Mouse (Mus musculus): ENCODE results near the gene Prss35. TPM values are rescaled to one million over a fixed set of nuclear protein-coding genes. Genes with fewer than 3 reads are reported as not detected.

The Prss35 gene
- 0.54 and 1.5 TPM in 2 replicates for polyA plus RNA-seq (2016; fragmentation: Nextera tagmentation; extraction: Ambion mirVana)

DNA sequence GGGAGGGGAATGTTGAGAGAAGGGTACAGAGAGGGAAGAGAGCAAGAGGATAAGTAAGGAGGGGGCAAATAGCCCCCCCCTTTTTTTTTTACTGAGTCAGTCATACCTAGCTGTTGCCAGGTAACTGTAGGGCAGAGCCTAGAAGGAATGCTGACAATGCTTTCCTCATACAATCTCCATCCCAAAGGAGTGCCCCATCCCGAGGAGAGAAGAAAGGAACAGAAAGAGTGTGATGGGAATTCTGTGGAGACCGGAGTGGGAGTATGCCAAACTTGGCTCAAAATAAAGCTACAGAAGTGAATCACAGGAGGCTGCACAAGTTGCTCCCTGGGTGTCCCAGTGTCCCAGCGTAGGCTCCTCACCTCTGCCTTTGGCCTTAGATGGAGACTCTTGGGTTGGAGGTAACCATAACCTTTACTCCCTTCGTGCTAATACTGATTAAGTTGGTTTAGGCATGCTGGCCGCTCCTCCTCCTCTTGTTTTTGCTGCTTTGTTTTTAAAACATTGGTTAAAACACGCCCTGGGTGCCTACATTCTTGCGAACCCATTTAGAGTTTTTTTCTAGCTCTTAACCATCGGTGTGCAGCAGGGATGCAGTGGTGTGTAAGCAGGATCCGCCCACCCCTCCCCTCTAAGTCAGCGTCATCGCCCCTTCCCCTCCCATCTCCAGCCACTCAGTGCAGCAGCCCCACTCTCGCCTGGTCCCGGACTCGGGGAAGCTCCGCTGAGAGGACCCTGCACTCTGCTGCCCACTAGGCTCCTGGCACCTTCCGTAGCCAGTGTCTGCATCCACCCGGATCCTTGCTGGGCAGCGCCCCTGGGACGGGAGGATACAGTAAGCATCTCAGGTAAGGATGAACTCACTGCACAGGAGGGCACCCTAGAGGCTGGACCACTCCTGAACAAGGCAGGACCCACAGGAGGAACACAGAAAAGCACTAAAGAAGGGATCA lies at the start of gene Prss35:
Gene Prss35, plus strand, starts transcription at position 691 of the 953 bp plus-strand sequence.
- H3K4me1 ChIP-seq (replicated peaks), result peaks cover 18% of the 10 kb centered on the region
- no peaks in the 10 kb centered on the region for H3K36me3 ChIP-seq
- DNase-seq (ENCODE audit: low spot score), result peak; percentile 49
- H3K9me3 ChIP-seq, result no peaks in the 10 kb centered on the region
- H3K27ac ChIP-seq, result peak within 1 kb of the TSS; percentile 50; the same call in 1 of the 2 replicates
- H3K27me3 ChIP-seq (ENCODE audit: insufficient read depth, poor library complexity, severe bottlenecking), result peaks cover 15% of the 10 kb centered on the region
- H3K4me3 ChIP-seq, result peak within 1 kb of the TSS; percentile 53
- whole genome bisulfite sequencing, result 2% methylated on average over 19 of the region's 19 CpGs

DNA sequence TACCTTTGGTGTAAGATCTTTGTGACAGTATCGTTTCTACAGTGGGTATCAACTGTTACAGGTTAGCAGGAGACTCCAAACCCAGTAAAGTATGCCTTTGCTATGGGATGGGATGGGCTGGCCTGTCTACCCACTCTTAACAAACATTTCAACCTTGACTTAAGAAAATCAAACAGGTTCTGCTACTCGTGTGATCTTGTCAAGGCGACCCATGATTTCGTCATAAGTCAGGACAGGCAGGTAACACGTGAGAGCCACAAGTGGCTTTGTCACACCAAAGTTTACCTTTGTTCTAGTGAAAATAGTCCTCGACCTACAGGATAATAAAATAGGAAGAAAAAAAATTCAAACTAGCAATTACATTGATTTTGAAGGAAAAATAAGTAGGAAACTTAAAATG lies 49.5 kb upstream of the Prss35 start:
- H3K4me3 ChIP-seq, result no peak overlapping the region
- WGBS, result 92% methylated on average over 6 of the region's 6 CpGs
- no peak overlapping the region for H3K27ac ChIP-seq
- peaks cover 3% of the 10 kb centered on the region; the same call in 1 of the 2 replicates for H3K4me1 ChIP-seq (replicated peaks)
- DNase-seq (ENCODE audit: low spot score), result no peak
- no peaks in the 10 kb centered on the region for H3K36me3 ChIP-seq
- H3K27me3 ChIP-seq (ENCODE audit: insufficient read depth, poor library complexity, severe bottlenecking), result peaks cover 16% of the 10 kb centered on the region; the same call in 1 of the 2 replicates
- H3K9me3 ChIP-seq, result no peaks in the 10 kb centered on the region

DNA sequence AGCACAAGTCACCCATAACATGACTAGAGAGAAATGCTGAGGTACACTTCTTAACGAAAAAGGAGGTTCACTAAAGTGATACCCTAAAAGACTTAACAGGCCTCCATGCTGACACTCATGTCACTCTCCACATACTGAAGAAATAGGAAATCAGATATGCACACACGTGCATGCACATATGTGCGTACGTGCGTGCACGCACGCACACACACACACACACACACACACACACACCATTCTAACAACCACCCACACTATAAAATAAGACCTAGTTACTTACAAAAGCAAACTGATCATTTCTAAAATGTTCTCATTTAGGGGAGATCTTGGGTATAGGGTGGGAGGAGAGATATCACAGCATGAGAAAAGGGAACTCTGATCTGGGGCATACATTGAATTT lies 48.8 kb upstream of the Prss35 start:
- Histone ChIP-seq H3K4me3 (no peak overlapping the region), H3K36me3 (no peaks in the 10 kb centered on the region), H3K27me3 (ENCODE audit: insufficient read depth, poor library complexity, severe bottlenecking) (peaks cover 16% of the 10 kb centered on the region; the same call in 1 of the 2 replicates), H3K9me3 (no peaks in the 10 kb centered on the region), H3K4me1 (replicated peaks) (peaks cover 3% of the 10 kb centered on the region; the same call in 1 of the 2 replicates), H3K27ac (no peak overlapping the region)
- WGBS, result 93% methylated on average over 7 of the region's 7 CpGs
- DNase-seq (ENCODE audit: low spot score), result no peak

DNA sequence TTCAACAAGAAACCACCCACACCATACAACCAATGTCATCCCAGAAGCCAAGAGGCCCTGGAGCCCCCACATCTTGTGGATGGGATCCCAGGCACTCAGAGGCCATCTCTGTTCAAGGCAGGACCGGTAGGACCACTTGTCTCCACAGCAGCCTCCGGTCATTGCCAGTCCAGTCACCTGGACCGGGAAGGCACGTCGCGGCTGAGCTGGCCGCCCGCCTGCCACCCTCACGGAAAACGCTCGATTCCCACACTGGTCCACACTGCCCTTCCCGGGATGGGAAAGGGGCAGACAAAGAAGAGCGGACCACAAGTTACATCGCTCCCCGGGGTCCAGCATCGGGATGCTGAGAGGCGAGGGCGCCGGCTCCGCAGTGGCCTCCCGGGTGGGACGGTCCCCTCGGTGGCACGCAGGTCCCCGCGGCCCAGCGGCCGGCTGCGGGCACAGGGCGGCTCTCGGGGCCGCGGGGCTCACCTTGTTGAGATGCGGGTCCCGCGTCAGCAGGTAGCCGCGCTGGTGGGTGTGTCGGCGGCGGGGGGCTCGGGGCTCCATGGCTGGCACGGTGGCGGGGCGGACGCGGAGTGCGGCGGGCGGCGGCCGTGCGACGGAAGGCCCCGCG lies 48.1 kb upstream of the Prss35 start:
- DNase-seq (ENCODE audit: low spot score), result peak; percentile 55
- Histone ChIP-seq H3K36me3 (no peaks in the 10 kb centered on the region), H3K27ac (peak overlapping the region; percentile 87), H3K4me1 (replicated peaks) (peaks cover 3% of the 10 kb centered on the region; the same call in 1 of the 2 replicates), H3K4me3 (peak overlapping the region; percentile 81), H3K9me3 (no peaks in the 10 kb centered on the region), H3K27me3 (ENCODE audit: insufficient read depth, poor library complexity, severe bottlenecking) (peaks cover 16% of the 10 kb centered on the region; the same call in 1 of the 2 replicates)
- WGBS, result 2% methylated on average over 56 of the region's 56 CpGs

DNA sequence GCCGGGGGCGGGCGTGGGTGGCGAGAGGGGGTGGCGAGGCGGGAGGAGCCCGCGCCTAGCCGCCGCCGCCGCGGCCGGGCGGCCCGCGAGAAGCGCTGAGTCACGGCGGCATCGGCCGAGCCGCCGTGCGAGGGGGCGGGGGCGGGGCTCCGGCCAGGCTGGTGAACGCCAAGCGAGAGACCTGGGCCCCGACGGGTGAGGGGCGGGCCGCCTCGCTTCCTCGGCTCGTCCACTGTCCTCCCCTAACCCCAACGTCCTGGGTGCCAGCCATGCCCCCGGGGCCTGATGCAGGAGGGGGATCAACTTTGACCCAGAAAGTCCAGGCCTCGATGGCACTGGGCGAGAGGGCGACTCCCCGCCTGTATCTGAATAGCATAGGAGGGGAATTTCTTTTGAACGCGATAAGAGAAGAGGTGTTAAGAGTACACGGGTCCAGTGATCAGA lies 47.6 kb upstream of the Prss35 start, which contains the start of gene Me1:
Gene Me1, minus strand, starts transcription at position 136 of the 444 bp plus-strand sequence.
- Histone ChIP-seq H3K4me1 (replicated peaks) (peaks cover 3% of the 10 kb centered on the region; the same call in 1 of the 2 replicates), H3K36me3 (no peaks in the 10 kb centered on the region), H3K9me3 (no peaks in the 10 kb centered on the region), H3K27ac (peak within 1 kb of the TSS; percentile 87), H3K27me3 (ENCODE audit: insufficient read depth, poor library complexity, severe bottlenecking) (peaks cover 16% of the 10 kb centered on the region; the same call in 1 of the 2 replicates), H3K4me3 (peak within 1 kb of the TSS; percentile 81)
- WGBS, result under 1% methylated on average over 46 of the region's 46 CpGs
- peak; percentile 64 for DNase-seq (ENCODE audit: low spot score)

DNA sequence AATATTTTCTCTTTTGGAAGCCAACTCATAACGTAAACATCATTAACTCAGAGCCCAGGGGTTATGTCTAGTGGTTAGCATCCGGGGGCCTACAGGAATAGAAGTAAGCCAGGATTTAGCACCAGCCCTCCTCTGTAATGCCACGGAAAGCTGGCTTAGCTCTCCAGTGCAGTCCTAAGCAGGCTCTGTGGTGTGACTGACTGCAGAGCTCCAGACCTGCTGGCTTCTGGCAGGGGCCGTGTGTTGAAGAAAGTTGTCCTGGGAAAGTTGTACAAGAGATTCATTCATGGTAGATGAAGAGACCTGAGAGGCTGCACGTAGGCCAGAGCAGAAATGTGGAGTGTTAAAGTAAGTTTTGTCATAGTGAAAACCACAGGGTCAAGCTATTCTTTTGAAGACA lies 42.2 kb upstream of the Prss35 start:
- no peak overlapping the region for H3K27ac ChIP-seq
- H3K36me3 ChIP-seq, result no peaks in the 10 kb centered on the region
- no peaks in the 10 kb centered on the region for H3K9me3 ChIP-seq
- DNase-seq (ENCODE audit: low spot score), result no peak
- H3K27me3 ChIP-seq (ENCODE audit: insufficient read depth, poor library complexity, severe bottlenecking), result peaks cover 9% of the 10 kb centered on the region; the same call in 1 of the 2 replicates
- H3K4me3 ChIP-seq, result no peak overlapping the region
- H3K4me1 ChIP-seq (replicated peaks), result no peaks in the 10 kb centered on the region
- WGBS, result 39% methylated on average over 5 of the region's 5 CpGs

DNA sequence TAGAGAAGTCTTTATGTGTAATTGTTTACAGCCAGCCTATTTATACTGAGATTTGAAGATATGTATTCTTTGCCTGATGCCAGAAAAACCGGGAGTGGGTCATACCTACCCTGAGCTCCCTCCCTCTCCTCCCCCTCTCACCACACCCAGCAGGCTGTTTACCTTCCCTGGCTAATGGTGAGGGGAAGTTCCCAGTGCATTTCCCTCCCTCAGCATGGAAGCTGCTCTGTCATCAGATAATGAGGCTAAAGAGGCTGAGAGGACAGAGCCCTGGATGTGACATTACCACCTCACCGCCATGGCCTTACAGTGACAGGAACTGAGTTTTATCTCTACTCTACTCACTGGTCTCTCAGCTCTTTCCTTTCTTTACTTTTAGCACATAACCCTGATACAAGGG lies 41.6 kb upstream of the Prss35 start:
- no peak for DNase-seq (ENCODE audit: low spot score)
- no peak overlapping the region for H3K4me3 ChIP-seq
- no peaks in the 10 kb centered on the region for H3K36me3 ChIP-seq
- no peak overlapping the region for H3K27ac ChIP-seq
- H3K4me1 ChIP-seq (replicated peaks), result no peaks in the 10 kb centered on the region
- WGBS, result 25% methylated on average over 2 of the region's 2 CpGs
- H3K9me3 ChIP-seq, result no peaks in the 10 kb centered on the region
- peaks cover 5% of the 10 kb centered on the region; the same call in 1 of the 2 replicates for H3K27me3 ChIP-seq (ENCODE audit: insufficient read depth, poor library complexity, severe bottlenecking)

DNA sequence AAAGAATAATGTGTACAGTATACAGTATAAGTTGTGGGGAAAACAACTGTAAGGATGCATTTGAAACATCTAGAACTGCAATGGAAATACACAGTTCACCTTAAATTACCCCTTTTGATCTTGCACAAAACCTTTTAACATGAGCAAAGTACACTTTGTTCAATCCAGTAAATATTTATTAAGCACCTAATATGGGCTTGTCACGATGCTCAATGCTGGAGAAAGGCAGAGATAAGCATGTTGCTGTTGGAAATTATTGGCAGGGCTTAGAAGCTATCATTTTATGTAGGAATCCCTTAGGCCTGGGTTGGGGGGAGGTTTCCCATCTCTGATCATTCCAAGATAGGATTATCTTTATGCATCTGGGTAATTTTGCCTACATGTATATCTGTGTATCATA lies 36.0 kb upstream of the Prss35 start:
- Histone ChIP-seq H3K27me3 (ENCODE audit: insufficient read depth, poor library complexity, severe bottlenecking) (no peaks in the 10 kb centered on the region), H3K4me3 (no peak overlapping the region), H3K36me3 (no peaks in the 10 kb centered on the region), H3K27ac (no peak overlapping the region), H3K9me3 (no peaks in the 10 kb centered on the region), H3K4me1 (replicated peaks) (no peaks in the 10 kb centered on the region)
- WGBS, result 69% methylated on average over 1 of the region's 1 CpGs
- DNase-seq (ENCODE audit: low spot score), result no peak

DNA sequence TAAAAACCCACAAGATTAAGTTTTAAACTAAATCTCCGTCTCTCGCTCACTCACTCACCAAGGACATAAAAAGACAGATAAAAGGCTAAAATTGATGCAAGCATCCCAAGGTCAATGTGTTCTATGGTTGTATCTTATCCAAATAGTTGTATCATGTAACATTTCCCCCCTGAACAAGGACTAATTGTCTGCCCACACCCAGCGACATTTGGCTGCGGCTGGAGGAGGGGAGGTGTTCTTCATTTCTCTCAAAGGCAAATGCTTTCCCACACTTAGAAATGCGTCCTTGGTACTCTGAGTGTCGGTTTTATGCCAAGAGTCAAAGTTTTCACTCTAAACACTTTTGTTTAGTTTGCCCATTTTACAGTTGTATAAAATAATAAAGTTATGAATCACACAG lies 34.5 kb upstream of the Prss35 start:
- no peaks in the 10 kb centered on the region for H3K27me3 ChIP-seq (ENCODE audit: insufficient read depth, poor library complexity, severe bottlenecking)
- no peak for DNase-seq (ENCODE audit: low spot score)
- 72% methylated on average over 6 of the region's 6 CpGs for WGBS
- H3K27ac ChIP-seq, result no peak overlapping the region
- no peaks in the 10 kb centered on the region for H3K36me3 ChIP-seq
- H3K9me3 ChIP-seq, result no peaks in the 10 kb centered on the region
- H3K4me3 ChIP-seq, result no peak overlapping the region
- H3K4me1 ChIP-seq (replicated peaks), result no peaks in the 10 kb centered on the region

DNA sequence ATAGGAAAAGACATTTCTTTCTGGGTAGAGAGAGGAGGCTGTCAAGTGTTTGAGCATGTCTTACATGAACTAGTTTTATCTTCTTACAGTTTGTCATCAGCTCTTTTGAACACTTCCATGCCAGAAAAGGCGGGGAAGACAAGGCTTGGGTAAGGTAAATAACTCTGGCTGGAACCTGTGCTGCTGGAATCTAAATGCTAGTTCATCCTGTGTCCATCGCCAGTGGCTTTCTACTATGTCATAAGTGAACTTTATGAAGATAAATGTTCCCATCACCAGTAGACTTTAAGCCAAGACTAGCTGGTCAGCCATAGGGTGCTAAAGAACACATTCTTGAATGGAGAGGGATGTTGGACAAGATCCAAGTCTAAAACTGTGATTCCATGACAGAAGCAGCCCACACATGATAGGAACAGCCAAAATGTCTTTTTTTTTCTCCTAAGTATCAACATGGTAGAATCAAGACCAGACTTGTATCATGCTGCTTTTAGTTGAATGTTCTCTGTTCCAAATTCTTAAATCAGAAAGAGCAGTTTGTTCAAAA lies 33.3 kb upstream of the Prss35 start:
- Histone ChIP-seq H3K4me3 (no peak overlapping the region), H3K36me3 (no peaks in the 10 kb centered on the region), H3K4me1 (replicated peaks) (no peaks in the 10 kb centered on the region), H3K9me3 (no peaks in the 10 kb centered on the region), H3K27me3 (ENCODE audit: insufficient read depth, poor library complexity, severe bottlenecking) (no peaks in the 10 kb centered on the region), H3K27ac (no peak overlapping the region)
- 84% methylated on average over 2 of the region's 2 CpGs for WGBS
- no peak for DNase-seq (ENCODE audit: low spot score)

DNA sequence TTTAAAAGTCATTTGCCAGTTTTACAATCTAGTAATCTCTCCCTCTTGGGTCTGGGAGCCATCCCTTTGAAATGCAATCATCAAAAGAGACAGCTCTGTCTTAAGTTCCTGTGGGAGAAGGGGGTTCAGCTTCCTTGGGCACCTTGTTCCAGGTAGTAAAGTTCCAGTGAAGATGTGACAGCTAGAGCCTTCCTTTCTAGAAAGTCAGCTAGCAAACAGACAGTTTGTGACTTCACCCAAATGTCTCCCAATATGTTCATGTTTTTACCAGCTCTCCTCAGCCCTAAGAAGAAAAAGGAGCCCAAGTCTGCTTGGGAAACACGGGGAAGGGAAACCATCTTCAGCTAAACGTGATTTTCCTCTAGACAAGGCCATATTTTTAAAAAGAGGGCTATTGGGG lies 30.8 kb upstream of the Prss35 start:
- no peak overlapping the region for H3K27ac ChIP-seq
- no peaks in the 10 kb centered on the region for H3K36me3 ChIP-seq
- H3K4me1 ChIP-seq (replicated peaks), result no peaks in the 10 kb centered on the region
- no peaks in the 10 kb centered on the region for H3K9me3 ChIP-seq
- H3K4me3 ChIP-seq, result no peak overlapping the region
- H3K27me3 ChIP-seq (ENCODE audit: insufficient read depth, poor library complexity, severe bottlenecking), result no peaks in the 10 kb centered on the region
- WGBS, result 74% methylated on average over 2 of the region's 2 CpGs
- DNase-seq (ENCODE audit: low spot score), result no peak

DNA sequence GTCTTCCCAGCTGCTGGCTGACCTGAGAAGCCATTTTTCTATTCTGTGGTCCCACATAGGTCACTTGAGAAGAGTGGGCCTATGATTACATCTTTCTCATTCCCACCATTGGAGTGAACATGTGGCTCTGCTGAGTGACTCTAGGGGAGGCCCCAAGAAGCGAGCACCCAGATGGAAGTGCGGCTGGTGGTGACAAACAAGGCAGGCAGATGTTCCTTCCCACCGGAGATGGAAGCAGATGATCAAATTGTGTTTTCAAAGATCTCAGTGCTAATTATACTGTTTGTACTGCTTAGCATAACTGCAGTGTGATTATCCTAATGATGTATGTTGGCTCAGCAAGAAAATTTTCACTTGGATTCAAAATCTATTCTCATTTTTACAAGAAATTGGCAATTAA lies 29.4 kb upstream of the Prss35 start:
- DNase-seq (ENCODE audit: low spot score), result no peak
- Histone ChIP-seq H3K36me3 (no peaks in the 10 kb centered on the region), H3K27me3 (ENCODE audit: insufficient read depth, poor library complexity, severe bottlenecking) (no peaks in the 10 kb centered on the region), H3K27ac (no peak overlapping the region), H3K4me3 (no peak overlapping the region), H3K4me1 (replicated peaks) (no peaks in the 10 kb centered on the region), H3K9me3 (no peaks in the 10 kb centered on the region)
- WGBS, result 89% methylated on average over 3 of the region's 3 CpGs

All from hindbrain, embryonic 10.5 days (tissue).